Mouse (Mus musculus): ENCODE results near the gene Ftl1. TPM values are rescaled to one million over a fixed set of nuclear protein-coding genes. Genes with fewer than 3 reads are reported as not detected.
A peak's percentile ranks its signal among the peaks of the same experiment; 100 is the strongest.

The Ftl1 gene
- polyA plus RNA-seq, 1 experiment: 5,956 TPM

DNA sequence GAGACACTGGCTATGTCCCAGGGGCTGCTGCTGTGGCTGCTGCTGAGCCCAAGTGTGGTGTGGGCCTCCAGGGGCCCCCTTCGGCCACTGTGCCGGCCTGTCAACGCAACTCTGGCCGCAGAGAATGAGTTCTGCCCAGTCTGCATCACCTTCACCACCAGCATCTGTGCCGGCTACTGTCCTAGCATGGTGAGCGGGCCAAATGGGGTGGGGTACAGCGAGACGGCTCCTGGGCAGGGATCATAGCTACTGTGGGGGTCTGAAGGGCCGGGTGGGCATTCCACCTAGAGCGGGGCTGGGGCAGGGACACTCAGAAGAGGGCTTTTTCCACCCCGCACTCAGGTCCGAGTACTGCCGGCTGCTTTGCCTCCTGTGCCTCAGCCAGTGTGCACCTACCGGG lies 38.5 kb downstream of the Ftl1 start:
- Histone ChIP-seq H3K9me3 (replicated peaks; ENCODE audit: control insufficient read depth, insufficient read depth, low read length, poor library complexity, severe bottlenecking) (no peaks in the 10 kb centered on the region), H3K4me1 (ENCODE audit: control insufficient read depth, insufficient read depth, low read length) (peaks cover 7% of the 10 kb centered on the region), H3K4me3 (ENCODE audit: low read depth, low read length) (no peak overlapping the region), H3K27ac (ENCODE audit: insufficient read depth, low read length) (no peak overlapping the region), H3K9ac (ENCODE audit: low read depth, poor library complexity, severe bottlenecking) (no peak overlapping the region), H3K36me3 (ENCODE audit: control insufficient read depth, insufficient read depth, low read length, poor library complexity, severe bottlenecking) (peaks cover 43% of the 10 kb centered on the region), H3K27me3 (ENCODE audit: control insufficient read depth, insufficient read depth, low read length, poor library complexity, severe bottlenecking) (no peaks in the 10 kb centered on the region)
- TF ChIP-seq CTCF (IDR thresholded peaks at IDR 0.05; ENCODE audit: low read depth, low read length) (no peak), POLR2A (IDR thresholded peaks at IDR 0.05; ENCODE audit: insufficient read depth, low read length) (no peak), EP300 (IDR thresholded peaks at IDR 0.05; ENCODE audit: insufficient read depth, low read depth, low read length) (no peak)

DNA sequence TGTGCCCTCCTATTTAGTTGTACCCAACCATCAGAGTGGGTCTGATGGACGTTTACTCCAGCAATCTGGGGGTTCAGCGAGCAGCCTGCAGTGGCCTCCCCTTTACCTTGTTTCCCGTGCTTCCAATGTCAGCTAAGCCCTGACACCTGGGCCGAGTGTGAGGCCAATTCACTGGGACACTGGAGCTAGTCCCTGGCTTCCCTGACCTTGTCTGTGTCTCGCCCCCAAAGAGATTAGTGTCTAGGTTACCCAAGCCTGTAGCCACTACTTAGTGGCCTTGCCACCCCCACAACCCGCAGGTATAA lies 39.1 kb downstream of the Ftl1 start, which contains the start of gene Lhb:
Gene Lhb, plus strand, starts transcription at position 206 of the 305 bp plus-strand sequence.
- Histone ChIP-seq H3K36me3 (ENCODE audit: control insufficient read depth, insufficient read depth, low read length, poor library complexity, severe bottlenecking) (peaks cover 43% of the 10 kb centered on the region), H3K27ac (ENCODE audit: insufficient read depth, low read length) (peak within 1 kb of the TSS; percentile 7; the same call in 1 of the 2 replicates)

DNA sequence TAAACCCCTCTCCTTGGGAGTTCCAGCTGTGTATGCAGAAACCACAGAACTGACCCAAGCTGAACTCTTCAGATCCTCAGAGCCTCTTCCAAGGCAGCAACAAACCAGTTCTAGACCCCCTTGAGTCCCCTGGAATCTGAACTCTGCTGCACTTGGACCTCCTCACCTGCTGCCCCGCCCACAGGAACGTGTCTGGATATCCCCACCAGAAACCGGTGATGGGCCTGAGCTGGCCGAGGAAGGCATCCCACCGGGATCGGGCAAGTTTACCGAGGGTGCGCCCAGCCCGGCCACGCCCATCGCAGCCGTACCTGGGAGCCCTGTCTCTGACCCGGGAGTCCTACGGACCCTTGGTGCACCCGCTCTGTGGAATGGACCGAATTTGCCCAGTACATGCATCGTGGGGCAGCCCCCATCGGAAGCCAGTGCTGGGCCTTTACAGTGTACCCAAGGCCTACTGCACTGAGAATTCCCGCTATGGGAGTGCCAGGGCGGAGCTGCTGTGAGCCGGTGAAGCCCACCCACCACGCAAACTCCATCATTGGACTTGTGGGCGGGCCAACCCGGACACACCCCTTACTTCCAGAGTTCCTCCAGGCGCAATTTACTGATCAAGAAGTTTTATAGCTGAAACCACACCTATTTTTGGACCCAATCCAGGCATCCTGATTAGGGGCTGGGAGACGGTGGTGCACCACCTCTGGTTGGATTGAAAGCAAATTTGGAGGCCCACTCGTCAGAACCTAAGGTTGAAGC lies 39.6 kb downstream of the Ftl1 start:
- no peak overlapping the region for H3K9ac ChIP-seq (ENCODE audit: low read depth, poor library complexity, severe bottlenecking)

More for the DNA sequence above, 39.1 kb downstream of the Ftl1 start, which contains the start of gene Lhb:
- Histone ChIP-seq H3K9ac (ENCODE audit: low read depth, poor library complexity, severe bottlenecking) (no peak within 1 kb of the TSS), H3K4me3 (ENCODE audit: low read depth, low read length) (peak within 1 kb of the TSS; percentile 22), H3K27me3 (ENCODE audit: control insufficient read depth, insufficient read depth, low read length, poor library complexity, severe bottlenecking) (no peaks in the 10 kb centered on the region), H3K4me1 (ENCODE audit: control insufficient read depth, insufficient read depth, low read length) (peaks cover 7% of the 10 kb centered on the region), H3K9me3 (replicated peaks; ENCODE audit: control insufficient read depth, insufficient read depth, low read length, poor library complexity, severe bottlenecking) (no peaks in the 10 kb centered on the region)
- TF ChIP-seq CTCF (IDR thresholded peaks at IDR 0.05; ENCODE audit: low read depth, low read length) (no peak), EP300 (IDR thresholded peaks at IDR 0.05; ENCODE audit: insufficient read depth, low read depth, low read length) (no peak), POLR2A (IDR thresholded peaks at IDR 0.05; ENCODE audit: insufficient read depth, low read length) (no peak)

DNA sequence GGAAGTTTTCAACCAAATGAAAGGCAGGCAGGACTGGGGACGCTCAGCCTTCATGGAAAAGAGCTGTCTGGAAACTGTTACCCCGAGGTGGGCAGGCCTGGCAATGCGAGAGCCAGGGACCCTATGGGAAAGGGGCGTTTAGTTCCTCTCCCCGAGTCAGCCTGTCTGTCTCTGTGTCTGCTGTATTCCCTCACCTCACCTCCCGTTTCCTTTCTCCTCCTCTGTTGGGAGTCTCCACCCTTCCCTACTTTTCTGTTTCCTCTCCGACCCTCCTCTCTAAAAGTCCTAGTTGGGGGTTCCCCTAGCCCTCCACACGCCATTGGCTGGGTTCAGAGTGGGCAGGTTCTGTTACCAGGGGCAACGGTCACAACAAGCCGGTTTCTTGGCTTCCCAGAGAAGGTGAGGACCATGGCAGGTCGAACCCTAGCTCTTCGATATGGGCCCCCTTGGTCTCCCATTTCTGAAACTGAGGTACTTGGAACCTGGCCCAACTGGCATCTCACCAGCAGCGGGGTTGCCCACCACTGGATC lies 41.7 kb downstream of the Ftl1 start:
- Histone ChIP-seq H3K4me1 (ENCODE audit: control insufficient read depth, insufficient read depth, low read length) (peaks cover 7% of the 10 kb centered on the region), H3K4me3 (ENCODE audit: low read depth, low read length) (no peak overlapping the region), H3K27me3 (ENCODE audit: control insufficient read depth, insufficient read depth, low read length, poor library complexity, severe bottlenecking) (no peaks in the 10 kb centered on the region), H3K9ac (ENCODE audit: low read depth, poor library complexity, severe bottlenecking) (0 out of 2 replicates have a peak overlapping the region, but pooled peaks have one; percentile 7), H3K9me3 (replicated peaks; ENCODE audit: control insufficient read depth, insufficient read depth, low read length, poor library complexity, severe bottlenecking) (no peaks in the 10 kb centered on the region), H3K27ac (ENCODE audit: insufficient read depth, low read length) (no peak overlapping the region), H3K36me3 (ENCODE audit: control insufficient read depth, insufficient read depth, low read length, poor library complexity, severe bottlenecking) (peaks cover 19% of the 10 kb centered on the region)
- TF ChIP-seq POLR2A (IDR thresholded peaks at IDR 0.05; ENCODE audit: insufficient read depth, low read length) (no peak), CTCF (IDR thresholded peaks at IDR 0.05; ENCODE audit: low read depth, low read length) (no peak), EP300 (IDR thresholded peaks at IDR 0.05; ENCODE audit: insufficient read depth, low read depth, low read length) (no peak)

More for the DNA sequence above, 39.6 kb downstream of the Ftl1 start:
- peaks cover 39% of the 10 kb centered on the region for H3K36me3 ChIP-seq (ENCODE audit: control insufficient read depth, insufficient read depth, low read length, poor library complexity, severe bottlenecking)
- H3K4me1 ChIP-seq (ENCODE audit: control insufficient read depth, insufficient read depth, low read length): peaks cover 7% of the 10 kb centered on the region
- TF ChIP-seq EP300 (IDR thresholded peaks at IDR 0.05; ENCODE audit: insufficient read depth, low read depth, low read length) (0 out of 2 replicates have a peak, but pooled peaks have one; percentile 39), CTCF (IDR thresholded peaks at IDR 0.05; ENCODE audit: low read depth, low read length) (no peak)
- no peaks in the 10 kb centered on the region for H3K27me3 ChIP-seq (ENCODE audit: control insufficient read depth, insufficient read depth, low read length, poor library complexity, severe bottlenecking)
- peak overlapping the region; percentile 22 for H3K4me3 ChIP-seq (ENCODE audit: low read depth, low read length)
- peak overlapping the region; percentile 7; the same call in 1 of the 2 replicates for H3K27ac ChIP-seq (ENCODE audit: insufficient read depth, low read length)
- no peaks in the 10 kb centered on the region for H3K9me3 ChIP-seq (replicated peaks; ENCODE audit: control insufficient read depth, insufficient read depth, low read length, poor library complexity, severe bottlenecking)

DNA sequence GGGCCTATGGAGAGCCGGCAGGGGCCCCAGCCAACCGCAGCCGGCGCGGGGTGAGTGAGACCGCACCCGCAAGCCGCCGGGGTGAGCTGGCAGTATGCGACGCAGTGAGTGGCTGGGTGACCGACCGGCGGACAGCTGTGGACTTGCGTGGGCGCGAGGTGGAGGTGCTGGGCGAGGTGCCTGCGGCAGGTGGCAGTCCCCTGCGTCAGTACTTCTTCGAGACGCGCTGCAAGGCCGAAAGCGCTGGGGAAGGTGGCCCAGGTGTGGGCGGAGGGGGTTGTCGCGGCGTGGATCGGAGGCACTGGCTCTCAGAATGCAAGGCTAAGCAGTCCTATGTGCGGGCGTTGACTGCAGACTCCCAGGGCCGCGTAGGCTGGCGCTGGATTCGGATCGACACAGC lies 44.0 kb downstream of the Ftl1 start:
- Histone ChIP-seq H3K9ac (ENCODE audit: low read depth, poor library complexity, severe bottlenecking) (peak overlapping the region; percentile 49), H3K27ac (ENCODE audit: insufficient read depth, low read length) (no peak overlapping the region), H3K4me1 (ENCODE audit: control insufficient read depth, insufficient read depth, low read length) (peaks cover 10% of the 10 kb centered on the region), H3K27me3 (ENCODE audit: control insufficient read depth, insufficient read depth, low read length, poor library complexity, severe bottlenecking) (no peaks in the 10 kb centered on the region), H3K36me3 (ENCODE audit: control insufficient read depth, insufficient read depth, low read length, poor library complexity, severe bottlenecking) (no peaks in the 10 kb centered on the region), H3K4me3 (ENCODE audit: low read depth, low read length) (peak overlapping the region; percentile 43), H3K9me3 (replicated peaks; ENCODE audit: control insufficient read depth, insufficient read depth, low read length, poor library complexity, severe bottlenecking) (no peaks in the 10 kb centered on the region)
- TF ChIP-seq EP300 (IDR thresholded peaks at IDR 0.05; ENCODE audit: insufficient read depth, low read depth, low read length) (no peak), POLR2A (IDR thresholded peaks at IDR 0.05; ENCODE audit: insufficient read depth, low read length) (no peak), CTCF (IDR thresholded peaks at IDR 0.05; ENCODE audit: low read depth, low read length) (no peak)

DNA sequence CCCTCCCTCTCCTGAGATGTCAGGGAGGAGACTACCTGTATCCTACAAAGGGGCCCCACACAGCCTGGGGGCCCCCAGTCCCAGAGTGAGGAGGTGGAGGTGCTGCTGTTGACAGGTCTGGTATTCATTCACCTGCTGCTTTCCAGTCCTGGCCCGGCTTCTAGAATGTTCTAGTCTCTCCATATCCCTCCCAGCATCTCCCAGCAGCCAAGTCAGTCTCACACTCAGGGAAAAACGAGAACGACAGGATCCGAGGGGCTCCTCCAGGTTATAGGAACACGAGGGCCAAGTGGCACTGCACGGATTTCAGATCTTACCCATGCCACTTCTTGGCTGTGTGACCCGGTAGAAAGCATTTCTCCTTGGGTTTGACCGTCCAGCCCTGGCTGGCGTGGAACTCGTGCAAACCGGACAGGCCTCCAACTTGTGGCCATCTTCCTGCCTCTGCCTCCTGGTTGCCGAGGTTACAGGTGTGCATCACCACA lies 44.9 kb downstream of the Ftl1 start:
- Histone ChIP-seq H3K9me3 (replicated peaks; ENCODE audit: control insufficient read depth, insufficient read depth, low read length, poor library complexity, severe bottlenecking) (no peaks in the 10 kb centered on the region), H3K36me3 (ENCODE audit: control insufficient read depth, insufficient read depth, low read length, poor library complexity, severe bottlenecking) (no peaks in the 10 kb centered on the region), H3K27ac (ENCODE audit: insufficient read depth, low read length) (no peak overlapping the region), H3K4me1 (ENCODE audit: control insufficient read depth, insufficient read depth, low read length) (peaks cover 10% of the 10 kb centered on the region), H3K27me3 (ENCODE audit: control insufficient read depth, insufficient read depth, low read length, poor library complexity, severe bottlenecking) (no peaks in the 10 kb centered on the region), H3K4me3 (ENCODE audit: low read depth, low read length) (no peak overlapping the region), H3K9ac (ENCODE audit: low read depth, poor library complexity, severe bottlenecking) (no peak overlapping the region)
- TF ChIP-seq POLR2A (IDR thresholded peaks at IDR 0.05; ENCODE audit: insufficient read depth, low read length) (no peak), EP300 (IDR thresholded peaks at IDR 0.05; ENCODE audit: insufficient read depth, low read depth, low read length) (no peak), CTCF (IDR thresholded peaks at IDR 0.05; ENCODE audit: low read depth, low read length) (no peak)
